In the genomic region with DNA sequence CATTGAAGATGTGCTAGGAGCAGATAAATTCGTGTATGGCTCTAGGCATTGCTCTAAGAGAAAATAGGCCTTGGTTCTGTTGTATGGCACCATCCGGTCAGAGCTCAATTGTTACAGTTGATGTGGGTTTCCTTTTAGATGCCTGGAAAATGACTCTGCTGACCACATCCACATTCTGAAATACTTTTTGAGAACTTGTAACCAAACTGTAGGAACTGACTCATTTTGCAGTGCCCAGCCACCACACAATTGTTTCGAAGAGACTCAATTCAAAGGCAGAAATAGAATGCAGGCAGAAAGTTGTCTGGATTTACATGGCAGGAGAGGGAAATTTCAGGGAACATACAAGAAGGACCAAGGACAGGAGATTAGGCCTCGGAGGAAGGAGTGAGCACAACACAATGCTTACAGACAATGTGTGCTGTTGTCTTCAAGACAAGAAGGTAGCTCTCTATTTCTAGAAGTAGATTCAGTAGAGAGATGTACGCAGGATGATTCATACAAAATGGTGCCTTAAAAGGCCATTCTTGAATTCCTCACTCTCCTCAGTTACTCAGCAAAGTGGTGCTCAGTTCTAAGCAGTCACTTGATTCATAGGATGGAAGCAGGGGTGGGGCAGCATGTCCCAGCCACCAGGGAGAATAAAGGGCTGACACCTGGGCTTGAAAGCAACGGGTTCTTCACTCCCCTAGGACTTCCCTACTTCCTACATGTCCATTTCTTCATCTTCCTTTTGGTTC, we compare ENCODE assay signal across 29 mouse cellular contexts.
DNase-seq lines count a peak whose midpoint lies in the region; ATAC-seq and TF ChIP-seq lines count a peak whose summit lies in the region.
"Had no signal": no experiment of that assay in that cellular context is flagged by ENCODE, and none has a peak within 500 bp of the region (broad histone marks: within the 10 kb centered on the region; RNA-seq: fewer than 3 reads in every experiment).

No protein-coding gene starts in this region.

- H3K4me1 ChIP-seq in embryonic fibroblast, embryonic 13.5 days (ENCODE audit: control insufficient read depth, insufficient read depth, low read length) = peaks cover 5% of the 10 kb centered on the region
- H3K4me1 ChIP-seq in megakaryocyte, embryonic 14.5 days = peaks cover 39% of the 10 kb centered on the region
- no peaks in the 10 kb centered on the region for H3K4me1 ChIP-seq in intestine, embryonic 16.5 days (ENCODE audit: control insufficient read depth, insufficient read depth, low read length)
- H3K4me1 ChIP-seq: forebrain, embryonic 15.5 days; heart, embryonic 13.5 days; hindbrain, embryonic 13.5 days; limb, embryonic 15.5 days; liver, embryonic 15.5 days; lung, embryonic 15.5 days; midbrain, embryonic 12.5 days; neural tube, embryonic 12.5 days; stomach, embryonic 15.5 days had no signal

- ATAC-seq in intestine, embryonic 16.5 days = no peak
- ATAC-seq: activated CD4-positive, CD25-positive, alpha-beta regulatory T cell, adult 4 months; forebrain, embryonic 15.5 days had no signal

- H3K36me3 ChIP-seq in megakaryocyte, embryonic 14.5 days (replicated peaks; ENCODE audit: low read length) = peaks cover 8% of the 10 kb centered on the region
- no peaks in the 10 kb centered on the region for H3K36me3 ChIP-seq in intestine, embryonic 16.5 days (ENCODE audit: control insufficient read depth, insufficient read depth, low read length)
- H3K36me3 ChIP-seq: forebrain, embryonic 15.5 days; heart, embryonic 13.5 days; hindbrain, embryonic 13.5 days; limb, embryonic 15.5 days; liver, embryonic 15.5 days; lung, embryonic 15.5 days; midbrain, embryonic 12.5 days; neural tube, embryonic 12.5 days; stomach, embryonic 15.5 days had no signal

- intact Hi-C loops in left cerebral cortex, postnatal 36 days (cut with DNase I) = no loop called here

- no peak overlapping the region for H3K4me3 ChIP-seq in embryonic fibroblast, embryonic 13.5 days (ENCODE audit: insufficient read depth, low read length)
- peak overlapping the region; percentile 84 for H3K4me3 ChIP-seq in megakaryocyte, embryonic 14.5 days (replicated peaks)
- no peak overlapping the region for H3K4me3 ChIP-seq in intestine, embryonic 16.5 days (ENCODE audit: low read length)
- H3K4me3 ChIP-seq: forebrain, embryonic 15.5 days; heart, embryonic 13.5 days; hindbrain, embryonic 13.5 days; left cerebral cortex, adult 2 months; limb, embryonic 15.5 days; liver, embryonic 15.5 days; lung, embryonic 15.5 days; midbrain, embryonic 12.5 days; neural tube, embryonic 12.5 days; stomach, embryonic 15.5 days had no signal

- DNase-seq in 3134 (ENCODE audit: extremely low read depth, insufficient read length, low spot score) = peak; percentile 75
- DNase-seq in Muller cell, postnatal 12 days (ENCODE audit: inconsistent ontology term) = peak; percentile 89
- DNase-seq in cerebellum, adult 9-10 months = no peak
- no peak for DNase-seq in B cell, adult 2 months
- no peak for DNase-seq in left cerebral cortex, postnatal 36 days (ENCODE audit: low spot score in 2 of 2)
- DNase-seq: adrenal gland, postnatal 25 days; cerebellum, adult 11-12 months; cerebellum, postnatal 25 days; heart, adult 18-20 months; kidney, adult 2 months; left cerebral cortex, postnatal 4 days; lung, postnatal 36 days; thymus, adult 18-20 months; thymus, postnatal 4 days had no signal

- WGBS in intestine, embryonic 16.5 days = 83% methylated on average over 6 of the region's 6 CpGs

- no peaks in the 10 kb centered on the region for H3K27me3 ChIP-seq in megakaryocyte, embryonic 14.5 days (replicated peaks)
- H3K27me3 ChIP-seq in intestine, embryonic 16.5 days (replicated peaks; ENCODE audit: control insufficient read depth, insufficient read depth, low read length) = no peaks in the 10 kb centered on the region
- H3K27me3 ChIP-seq: forebrain, embryonic 15.5 days; heart, embryonic 13.5 days; hindbrain, embryonic 13.5 days; limb, embryonic 15.5 days; liver, embryonic 15.5 days; lung, embryonic 15.5 days; midbrain, embryonic 12.5 days; neural tube, embryonic 12.5 days; stomach, embryonic 15.5 days had no signal

- no peak for TF ChIP-seq CTCF in embryonic fibroblast, embryonic 13.5 days (IDR thresholded peaks at IDR 0.05; ENCODE audit: borderline replicate concordance, insufficient read depth, low read length)

- no peaks in the 10 kb centered on the region for H3K9me3 ChIP-seq in megakaryocyte, embryonic 14.5 days
- no peaks in the 10 kb centered on the region for H3K9me3 ChIP-seq in intestine, embryonic 16.5 days (ENCODE audit: control insufficient read depth, low read length)
- H3K9me3 ChIP-seq: forebrain, embryonic 15.5 days; heart, embryonic 13.5 days; hindbrain, embryonic 13.5 days; limb, embryonic 15.5 days; liver, embryonic 15.5 days; lung, embryonic 15.5 days; midbrain, embryonic 12.5 days; neural tube, embryonic 12.5 days; stomach, embryonic 15.5 days had no signal

- TF ChIP-seq POLR2A in embryonic fibroblast, embryonic 13.5 days (IDR thresholded peaks at IDR 0.05; ENCODE audit: low read depth, low read length) = no peak

- H3K4me2 ChIP-seq in intestine, embryonic 16.5 days (ENCODE audit: low read depth, low read length) = no peak overlapping the region
- H3K4me2 ChIP-seq: forebrain, embryonic 15.5 days; heart, embryonic 13.5 days; hindbrain, embryonic 13.5 days; limb, embryonic 15.5 days; liver, embryonic 15.5 days; lung, embryonic 15.5 days; midbrain, embryonic 12.5 days; neural tube, embryonic 12.5 days; stomach, embryonic 15.5 days had no signal

- H3K27ac ChIP-seq in embryonic fibroblast, embryonic 13.5 days (ENCODE audit: insufficient read depth, low read length) = peak overlapping the region; percentile 100
- H3K27ac ChIP-seq in intestine, embryonic 16.5 days (ENCODE audit: low read length) = no peak overlapping the region
- H3K27ac ChIP-seq: forebrain, embryonic 15.5 days; heart, embryonic 13.5 days; hindbrain, embryonic 13.5 days; kidney, postnatal 0 days; left cerebral cortex, adult 2 months; limb, embryonic 15.5 days; liver, embryonic 15.5 days; lung, embryonic 15.5 days; midbrain, embryonic 12.5 days; neural tube, embryonic 12.5 days; stomach, embryonic 15.5 days had no signal

- H3K9ac ChIP-seq in intestine, embryonic 16.5 days (ENCODE audit: low read depth, low read length) = no peak overlapping the region
- H3K9ac ChIP-seq: forebrain, embryonic 15.5 days; heart, embryonic 13.5 days; hindbrain, embryonic 13.5 days; limb, embryonic 15.5 days; liver, embryonic 15.5 days; lung, embryonic 15.5 days; midbrain, embryonic 12.5 days; neural tube, embryonic 12.5 days; stomach, embryonic 15.5 days had no signal

Comparison
In these comparisons a context has a peak if more than half of its experiments do, and no peak if none do; other contexts are left out.
1. DNase-seq: peak in 3134 (single experiment) and Muller cell, postnatal 12 days (single experiment); none in cerebellum, adult 9-10 months (single experiment), B cell, adult 2 months (0 of 2) and left cerebral cortex, postnatal 36 days (0 of 2).